Mouse (Mus musculus) megakaryocyte-erythroid progenitor cell, adult 5 weeks (primary cell): ENCODE data around the gene Tomm20. TPM values are rescaled to one million over a fixed set of nuclear protein-coding genes. Genes with fewer than 3 reads are reported as not detected.

Experiments
- polyA plus RNA-seq: library from polyadenylated mRNA; stranded (reverse); fragments of >175 nt; gene quantifications from 2 replicates; pipeline ENCODE4 v1.2.3, GENCODE M21; 2012

Gene Tomm20
- 937 and 965 TPM in 2 replicates for polyA plus RNA-seq

DNA sequence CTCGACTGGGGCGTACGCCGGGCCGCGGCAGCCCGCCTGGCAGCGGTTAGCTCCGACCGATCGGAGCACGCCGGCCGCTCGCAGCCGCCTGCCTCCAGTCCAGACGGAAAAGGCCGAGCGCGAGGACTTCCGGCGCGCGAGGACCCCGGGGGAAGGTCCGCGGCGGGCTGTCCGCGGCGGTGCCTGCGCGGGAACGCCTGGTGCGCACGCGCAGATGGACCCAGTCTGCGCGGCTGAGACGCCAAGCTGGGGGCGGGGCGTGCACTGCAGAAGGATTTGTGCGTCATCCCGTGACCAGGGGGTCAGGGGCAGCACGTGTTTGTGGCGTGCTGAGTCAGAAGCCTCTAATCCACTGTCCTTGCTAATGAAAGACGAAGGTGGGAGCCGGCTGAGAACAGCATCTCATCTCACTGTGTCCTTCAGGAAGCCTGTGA is at the start of gene Tomm20:
Tomm20 (minus strand) TSS at position 115 of the 434 bp plus-strand sequence.

DNA sequence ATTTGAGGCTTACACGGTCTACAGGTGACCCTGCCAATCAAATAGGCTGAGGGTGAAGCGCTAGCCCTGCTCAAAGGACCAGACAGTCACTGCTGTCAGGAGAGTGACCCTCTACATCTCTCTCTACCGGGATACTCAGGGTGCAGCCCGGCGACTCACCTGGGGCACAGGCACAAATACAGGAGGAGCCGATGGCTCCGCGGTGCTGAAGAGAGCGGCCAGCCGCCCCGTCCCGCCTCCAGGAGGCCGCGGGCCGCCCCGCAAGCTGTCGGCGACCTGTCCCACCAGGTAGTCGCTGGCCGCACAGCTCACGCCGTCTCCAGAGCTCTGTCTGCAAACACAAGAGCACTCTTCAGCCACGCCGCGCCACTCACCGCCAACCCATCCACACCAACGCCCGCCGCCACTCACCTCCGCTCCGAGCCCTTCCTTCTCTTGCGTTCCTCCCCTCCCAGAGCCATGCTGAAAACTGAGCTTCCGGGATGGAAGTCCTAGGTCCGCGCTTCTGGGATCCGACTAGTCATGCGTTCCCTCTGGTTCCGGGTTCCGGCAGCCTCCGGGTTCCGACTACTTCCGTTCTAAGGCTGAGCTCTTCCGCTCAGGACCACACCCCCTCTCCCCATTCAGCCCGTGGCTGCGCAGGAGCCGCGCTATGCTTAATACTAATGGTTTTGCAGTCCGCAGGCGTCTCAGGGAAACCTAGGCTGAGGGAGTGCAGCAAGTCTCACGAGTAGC is 25.1 kb upstream of the Tomm20 start, which contains the start of gene Rbm34:
Rbm34 (minus strand) TSS at position 493 of the 735 bp plus-strand sequence.

Other genes with a start within 250 kb of the Tomm20 start
- gene Rbm34, start 25.2 kb upstream of the Tomm20 start, polyA plus RNA-seq = 9.2 and 12.8 TPM in 2 replicates
- 0.17 and 0.27 TPM in 2 replicates for gene Pard3, start 118.0 kb upstream of the Tomm20 start, polyA plus RNA-seq